Mouse (Mus musculus) heart, embryonic 10.5 days (tissue): ENCODE measurements around the gene Efcab10. TPM values are rescaled to one million over a fixed set of nuclear protein-coding genes. Genes with fewer than 3 reads are reported as not detected.

ENCODE experiments used
- DNase-seq: peaks from one replicate; pipeline ENCODE4 v3.0.0-alpha.2; 2017; ENCODE audit warnings: low spot score
- H3K27ac ChIP-seq: fragments of 300-500 bp; sonication (generic); 2 replicates; pipeline ENCODE4 v1.5.1; 2016; ENCODE audit warnings: mild to moderate bottlenecking
- H3K27me3 ChIP-seq: fragments of 300-500 bp; sonication (generic); 2 replicates; pipeline ENCODE4 v1.6.1; 2016; ENCODE audit warnings: mild to moderate bottlenecking; ENCODE audit not compliant: poor library complexity, insufficient read depth, severe bottlenecking
- H3K36me3 ChIP-seq: fragments of 300-500 bp; sonication (generic); 2 replicates; pipeline ENCODE4 v1.6.1; 2016; ENCODE audit warnings: mild to moderate bottlenecking, moderate library complexity
- H3K4me1 ChIP-seq: fragments of 300-500 bp; sonication (generic); 2 replicates; pipeline ENCODE4 v1.6.1; 2016; ENCODE audit warnings: mild to moderate bottlenecking
- H3K4me3 ChIP-seq: fragments of 300-500 bp; sonication (generic); 2 replicates; pipeline ENCODE4 v1.5.1; 2016; ENCODE audit warnings: mild to moderate bottlenecking, moderate library complexity
- H3K9me3 ChIP-seq: fragments of 300-500 bp; sonication (generic); 2 replicates; pipeline ENCODE4 v1.6.1; 2016; ENCODE audit warnings: mild to moderate bottlenecking, moderate library complexity
- WGBS: fragments of 180-500 bp; shearing (Covaris S2); methylation state at CpG from one replicate; pipeline ENCODE4 v1.1.7; 2016; 5-methylcytosine and 5-hydroxymethylcytosine counted together
- polyA plus RNA-seq: library from polyadenylated mRNA; unstranded; fragments of >200 nt; fragmentation: Nextera tagmentation; extraction: Ambion mirVana; gene quantifications from 2 replicates; pipeline ENCODE4 v1.2.1, GENCODE M21; 2016

Gene Efcab10
- polyA plus RNA-seq, 1 experiment from 2014 or later = 0.34 TPM

GRCm38 (mm10) chr12:33434758-33435157, 40.1 kb downstream of the Efcab10 start:
- Histone ChIP-seq H3K4me1 (peaks cover 6% of the 10 kb centered on the region; the same call in 1 of the 2 replicates), H3K9me3 (no peaks in the 10 kb centered on the region), H3K4me3 (no peak overlapping the region), H3K27me3 (no peaks in the 10 kb centered on the region), H3K27ac (no peak overlapping the region), H3K36me3 (peaks cover 29% of the 10 kb centered on the region)
- 99% methylated on average over 4 of the region's 4 CpGs for WGBS
- no peak for DNase-seq

Other genes starting within 250 kb of the Efcab10 start
- gene Atxn7l1, start 247.2 kb upstream of the Efcab10 start, polyA plus RNA-seq = 11.5 and 13.6 TPM in 2 replicates
- 42.0 and 50.4 TPM in 2 replicates for gene Twistnb, start 34.8 kb downstream of the Efcab10 start, polyA plus RNA-seq